Mouse (Mus musculus) layer of hippocampus, adult 18-20 months (tissue): Measurements from ENCODE around the gene Sdhd. TPM values are rescaled to one million over a fixed set of nuclear protein-coding genes. Genes with fewer than 3 reads are reported as not detected.
A peak's percentile ranks its signal among the peaks of the same experiment; 100 is the strongest.
"Not testable (repeated sequence)": the region's sequence is repeated elsewhere in the genome, so short reads cannot be mapped to it uniquely, and the experiment has no call there.

Experiments used
- DNase-seq, 2 experiments: peaks; one replicate each; pipeline ENCODE4 v3.0.0; 2022; ENCODE audit warnings: low spot score in 2 of 2
- long read RNA-seq: library from polyadenylated mRNA; stranded (forward); transcript quantifications from one replicate; pipeline ENCODE4 v2.0.0, GENCODE M21; 2021
- total RNA-seq, 2 experiments: library from RNA; stranded (reverse); gene quantifications; 2 replicates each; pipeline ENCODE4 v1.2.3; 2021

The Sdhd gene
- total RNA-seq: 100 to 1,000 TPM; 118 to 124 TPM
- long read RNA-seq, transcript Sdhd-201 (4 exons, 1,231 nt): major isoform, 84 of 102 reads
- long read RNA-seq, partial matches to known transcripts: 16 of 102 reads
- long read RNA-seq, other reads (novel, unspliced or antisense): 2 of 102 reads

DNA sequence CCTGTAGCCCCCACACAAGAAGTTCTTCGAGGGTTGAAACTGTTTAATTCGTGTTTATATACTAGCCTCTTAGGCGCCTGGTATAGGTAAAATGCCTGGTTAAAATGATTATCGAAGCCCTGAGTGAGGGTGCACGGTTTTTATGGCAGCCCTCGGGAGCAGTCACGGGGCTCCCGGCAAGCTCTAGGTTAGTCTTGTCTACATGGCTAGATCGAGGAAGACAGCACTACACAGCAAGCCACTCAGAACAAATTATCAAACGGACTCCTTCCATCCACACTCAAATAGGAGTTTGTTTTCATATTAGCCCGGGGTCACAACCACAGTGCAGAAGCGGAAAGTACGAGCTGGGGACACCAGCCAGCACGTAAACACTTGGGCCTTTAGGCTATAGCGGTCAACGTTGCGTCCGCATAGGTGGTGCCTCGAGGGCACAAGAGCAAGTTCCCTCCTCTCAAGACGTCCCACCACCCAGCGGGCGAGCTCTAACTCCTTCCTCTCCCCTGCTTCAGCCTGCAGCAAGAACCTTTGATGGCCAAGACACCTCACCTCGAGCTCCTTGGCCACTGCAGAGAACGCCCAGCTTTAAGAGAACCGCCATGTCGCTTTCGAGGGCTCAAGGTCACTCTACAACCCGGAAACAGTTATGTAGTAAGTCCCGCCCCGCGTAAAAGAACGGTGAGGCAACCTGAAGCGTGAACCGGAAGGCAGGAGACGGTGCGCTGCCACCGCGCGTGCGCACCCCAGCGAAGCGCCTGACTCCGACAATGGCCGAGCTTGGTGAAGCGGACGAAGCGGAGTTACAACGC is at the start of gene Sdhd, which contains the start of gene Timm8b:
Sdhd (minus strand) TSS at position 624 of the 809 bp plus-strand sequence.
Timm8b (plus strand) TSS at position 722 of the 809 bp plus-strand sequence.
- peak; percentile 93 to 97 for DNase-seq

- DNase-seq: no peak
These were observed 46.9 kb upstream of the Sdhd start for GRCm38 (mm10) chr9:50650503-50650902.

DNA sequence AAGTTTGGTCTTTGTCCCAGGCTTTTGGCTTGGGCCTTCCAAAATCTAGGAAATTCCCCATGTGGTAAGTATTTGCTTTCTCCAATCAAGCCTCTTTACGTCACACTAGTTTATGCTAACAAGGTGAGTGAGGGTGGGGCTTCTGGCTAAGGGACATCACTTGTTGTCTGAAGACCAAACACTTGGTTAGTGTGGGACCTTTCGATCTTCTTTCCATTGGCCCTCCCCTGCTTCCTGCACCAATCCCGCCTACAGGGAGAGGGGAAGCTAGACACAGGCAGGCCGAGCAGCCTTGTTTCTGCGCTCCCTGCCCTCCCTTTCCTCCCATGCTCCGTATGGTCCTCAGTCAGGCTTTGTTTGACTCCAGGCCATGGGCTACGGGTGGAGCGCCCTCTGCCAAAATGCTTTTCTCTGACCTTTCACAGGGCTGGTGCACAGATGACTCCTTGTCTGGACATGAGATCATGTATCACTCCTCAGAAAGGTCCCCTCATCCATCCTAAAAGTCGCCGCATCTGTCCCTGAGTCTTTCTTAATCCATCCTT is 43.3 kb upstream of the Sdhd start:
- no peak for DNase-seq

DNA sequence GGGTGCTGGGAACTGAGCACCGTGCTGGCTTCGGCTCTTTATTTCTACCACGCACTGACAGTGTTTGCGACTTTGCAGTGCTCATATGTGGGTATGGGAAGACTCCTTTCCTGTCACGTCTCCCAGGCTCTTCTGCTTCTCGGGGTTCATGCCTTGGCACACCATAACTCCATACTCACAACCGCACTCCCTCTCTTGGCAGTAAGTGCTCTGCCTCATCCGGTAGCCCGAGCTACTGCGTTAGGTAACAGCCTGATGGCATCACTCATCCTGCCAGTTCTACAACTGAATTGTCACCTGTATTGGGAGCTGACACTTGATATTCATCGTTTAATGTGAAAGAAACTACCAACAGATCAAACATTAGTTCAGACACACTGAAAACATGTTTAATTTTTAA is 30.7 kb upstream of the Sdhd start:
- no peak for DNase-seq

- no peak for DNase-seq
These were observed 29.4 kb upstream of the Sdhd start for GRCm38 (mm10) chr9:50633059-50633458.

- no peak for DNase-seq
These were observed 28.5 kb upstream of the Sdhd start for GRCm38 (mm10) chr9:50632016-50632688.

- DNase-seq: not testable (repeated sequence)
These were observed 27.3 kb upstream of the Sdhd start for GRCm38 (mm10) chr9:50630903-50631302.

DNA sequence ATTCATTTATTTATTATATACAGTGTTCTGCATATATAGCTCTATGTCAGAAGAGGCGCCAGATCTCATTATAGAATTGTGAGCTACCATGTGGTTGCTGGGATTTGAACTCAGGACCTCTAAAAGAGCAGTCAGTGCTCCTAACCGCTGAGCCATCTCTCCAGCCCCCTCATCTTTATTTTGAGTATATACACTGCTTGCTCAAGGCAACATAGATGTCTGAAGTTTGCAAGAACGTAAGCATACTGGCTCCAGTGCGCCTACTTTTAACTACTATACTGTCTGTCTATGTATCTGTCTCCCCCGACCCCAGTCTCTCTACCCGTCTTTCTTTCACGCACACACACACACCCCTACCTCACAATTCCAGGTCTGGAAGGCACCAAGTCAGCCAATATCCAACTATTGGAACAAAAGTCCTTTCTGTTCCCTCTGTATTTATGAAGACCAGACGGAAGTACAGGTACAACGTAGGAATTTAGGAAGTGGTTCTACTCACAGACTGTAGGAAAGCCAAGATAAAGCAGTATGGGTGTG is 14.2 kb upstream of the Sdhd start:
- DNase-seq: no peak

DNA sequence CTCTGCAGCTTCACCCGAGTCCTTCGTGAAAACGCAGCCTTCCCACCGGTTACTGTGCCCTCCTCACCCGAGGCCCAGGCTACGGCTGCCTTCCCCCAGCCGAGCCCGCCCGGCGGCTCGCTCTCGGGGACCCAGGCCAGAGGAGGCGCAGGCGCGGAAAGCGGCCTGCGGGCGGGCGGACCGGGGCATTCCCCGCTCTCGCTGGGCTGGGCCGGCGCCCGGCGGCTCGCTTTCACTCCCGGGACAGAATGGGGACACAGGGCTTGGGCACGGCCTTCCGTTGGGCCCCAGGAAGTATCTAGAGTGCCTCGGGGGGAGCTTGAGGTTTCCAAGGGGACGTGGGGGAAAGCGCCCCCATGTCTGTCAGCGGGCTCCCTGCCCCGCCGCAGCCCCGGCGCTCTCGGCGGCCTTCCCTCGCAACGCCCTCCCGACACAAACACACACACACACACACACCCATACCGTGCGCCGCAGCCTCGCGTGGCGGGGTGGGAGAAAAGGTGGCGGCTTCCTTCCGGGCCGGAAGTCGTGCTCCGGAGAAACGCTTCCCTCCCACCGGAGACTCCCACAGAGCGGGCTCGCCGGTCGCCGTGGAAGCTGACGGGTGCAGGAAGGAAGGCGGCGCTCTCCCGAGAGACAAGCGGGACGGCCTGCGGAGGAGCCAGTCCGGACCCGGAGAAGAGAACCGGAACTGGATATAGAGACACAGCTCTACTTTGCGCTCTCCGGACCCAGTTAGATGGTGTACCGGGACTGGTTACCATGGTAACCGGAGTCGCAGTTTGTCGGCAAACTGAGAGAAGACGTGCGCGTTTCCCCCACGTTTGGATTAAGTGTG is 13.4 kb upstream of the Sdhd start, which contains the start of the genes Pih1d2 and Nkapd1:
Pih1d2 (plus strand) TSS at position 556 of the 838 bp plus-strand sequence.
Nkapd1 (minus strand) TSS at position 699 of the 838 bp plus-strand sequence.
- DNase-seq: peak; percentile 83 to 95

GRCm38 (mm10) chr9:50616161-50616560 is 12.5 kb upstream of the Sdhd start:
- DNase-seq: no peak

DNA sequence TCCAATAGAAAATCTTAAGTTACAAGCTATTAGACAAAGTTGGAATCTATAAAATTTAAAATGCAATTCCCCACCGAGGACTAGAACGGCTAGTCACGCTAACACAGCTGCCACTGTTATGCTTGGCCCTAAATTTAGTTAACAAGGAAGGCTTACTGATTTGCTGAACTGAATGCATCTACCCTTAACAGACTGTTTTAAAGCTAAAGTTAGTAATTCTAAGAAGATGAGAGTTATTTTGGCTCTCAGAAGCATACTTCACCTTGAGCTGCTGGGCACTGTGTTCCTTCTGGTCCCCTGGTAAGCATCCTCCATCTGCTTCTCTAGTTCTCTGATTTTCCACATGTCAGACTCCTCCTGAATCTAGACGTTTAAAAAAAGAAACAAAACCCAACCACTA is 8.5 kb upstream of the Sdhd start:
- DNase-seq: no peak

GRCm38 (mm10) chr9:50604338-50604737 is 726 bp upstream of the Sdhd start:
- DNase-seq: no peak

- DNase-seq: no peak
These were observed 349 bp upstream of the Sdhd start for GRCm38 (mm10) chr9:50603998-50604324.

DNA sequence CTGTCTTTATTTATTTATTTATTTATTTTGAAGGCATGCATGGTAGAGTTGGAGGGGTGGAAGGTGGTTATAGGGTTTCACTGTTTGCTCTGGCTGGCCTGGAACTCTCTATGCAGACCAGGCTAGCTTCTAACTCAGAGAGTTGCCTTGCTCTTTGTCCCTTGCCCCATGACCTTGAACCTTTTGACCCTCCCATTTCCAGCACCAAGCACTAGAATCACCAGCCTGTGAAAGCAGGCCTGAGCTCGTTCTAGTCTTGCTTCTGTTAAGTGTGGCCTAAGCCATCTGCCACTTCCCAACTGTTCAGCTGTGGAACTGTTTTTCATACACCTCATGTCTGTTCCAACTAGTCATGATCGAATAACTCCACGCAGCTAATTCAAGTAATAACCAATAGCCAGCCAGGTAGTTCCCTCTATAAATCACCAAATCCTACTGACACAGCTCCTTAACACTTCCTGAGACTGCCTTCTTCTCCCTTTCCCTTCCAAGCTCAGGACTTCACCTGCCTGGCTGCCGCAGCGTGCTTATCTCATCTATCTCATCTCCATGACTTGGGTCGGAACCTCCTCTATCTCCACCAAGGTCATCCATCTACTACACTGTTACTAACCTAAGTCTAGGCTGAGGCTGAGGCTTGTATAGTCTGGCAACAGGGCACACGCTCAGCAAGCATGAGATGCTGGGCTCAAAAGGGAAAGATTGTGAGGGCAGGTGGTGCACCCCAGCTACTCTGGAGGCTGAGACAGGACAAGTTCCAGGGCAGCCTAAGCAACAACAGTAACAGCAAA is 1.4 kb downstream of the Sdhd start:
- DNase-seq: no peak

DNA sequence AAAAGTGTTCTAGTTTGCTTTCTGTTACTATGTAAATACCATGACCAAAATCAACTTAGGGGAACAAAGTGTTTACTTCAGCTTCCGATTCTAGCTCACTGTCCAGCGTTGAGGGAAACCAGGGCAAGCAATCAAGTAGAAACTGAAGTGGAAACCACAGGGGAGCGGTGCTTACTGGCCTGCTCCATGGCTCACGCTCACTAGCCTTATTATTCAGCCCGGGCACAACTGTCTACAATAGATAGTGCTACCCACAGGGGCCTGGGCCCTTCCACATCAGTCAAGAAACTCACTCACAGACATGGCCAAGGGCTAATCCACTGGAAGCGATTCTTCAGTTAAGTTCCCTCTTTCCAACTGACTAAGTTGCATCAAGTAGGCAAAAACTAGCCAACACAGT is 2.1 kb downstream of the Sdhd start:
- DNase-seq: no peak

- no peak for DNase-seq
These were observed 6.6 kb downstream of the Sdhd start for GRCm38 (mm10) chr9:50596973-50597372.

GRCm38 (mm10) chr9:50594794-50595417 is 8.7 kb downstream of the Sdhd start:
- DNase-seq: no peak

DNA sequence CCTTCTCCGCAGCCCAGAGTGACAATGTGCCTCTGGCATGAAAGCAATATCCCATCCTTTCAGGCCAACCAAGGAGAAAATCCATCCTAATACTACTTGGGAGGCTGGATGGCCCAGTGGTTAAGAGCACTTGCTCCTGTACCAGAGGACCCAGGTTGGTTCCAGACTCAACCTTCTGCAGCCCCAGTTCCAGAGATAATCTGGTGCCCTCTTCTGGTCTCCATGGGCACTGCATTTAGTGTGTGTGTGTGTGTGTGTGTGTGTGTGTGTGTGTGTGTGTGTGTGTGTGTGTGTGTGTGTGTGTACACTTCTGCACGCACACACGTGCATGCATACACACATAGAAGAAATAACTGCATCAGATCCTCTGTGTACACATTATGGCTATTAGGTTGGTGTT is 10.1 kb downstream of the Sdhd start:
- DNase-seq: no peak

GRCm38 (mm10) chr9:50592955-50593354 is 10.7 kb downstream of the Sdhd start:
- no peak for DNase-seq
